Mouse (Mus musculus): ENCODE results near the gene Olfr820.
"Not testable (repeated sequence)": the region's sequence is repeated elsewhere in the genome, so short reads cannot be mapped to it uniquely, and the experiment has no call there.

Gene Olfr820

DNA sequence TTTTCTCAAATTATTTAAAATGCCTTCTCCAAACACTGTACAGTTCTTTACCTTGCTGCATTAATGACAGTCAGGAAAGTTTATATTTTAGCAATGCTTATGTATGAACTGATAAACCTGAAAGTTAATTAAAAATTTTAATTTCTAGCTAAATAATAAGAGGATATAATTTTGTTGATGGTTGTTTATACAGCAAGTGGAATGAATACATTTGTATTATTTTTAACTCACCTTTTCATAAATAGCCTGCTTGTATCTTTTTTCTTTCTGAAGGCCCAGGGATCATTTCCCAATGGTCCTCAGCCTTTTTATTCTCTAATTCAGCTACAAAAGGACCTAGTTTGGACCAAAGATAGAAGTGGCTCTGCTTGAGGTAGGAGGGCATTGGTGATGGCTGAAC, at the start of gene Olfr820:
Gene Olfr820 (plus strand): TSS at position 301 of the 400 bp plus-strand sequence.
- no peak for DNase-seq (ENCODE audit: low read depth, low spot score)

DNA sequence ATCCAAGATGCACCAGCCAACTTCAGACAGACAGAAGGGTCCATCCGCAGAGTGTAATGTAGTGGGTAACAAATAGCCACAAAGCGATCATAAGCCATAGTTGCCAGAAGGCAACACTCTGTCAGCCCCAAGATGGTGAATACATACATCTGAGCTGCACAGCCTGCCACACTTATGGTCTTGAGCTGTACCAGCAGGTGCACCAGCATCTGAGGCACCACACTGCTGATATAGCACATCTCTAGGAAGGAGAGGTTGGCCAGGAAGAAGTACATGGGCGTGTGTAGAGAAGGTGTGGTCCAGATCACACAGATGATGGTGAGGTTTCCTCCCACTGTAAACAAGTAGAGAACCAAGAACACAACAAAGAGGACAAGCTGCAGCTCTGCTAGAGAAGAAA, 46.2 kb upstream of the Olfr820 start:
- DNase-seq (ENCODE audit: low read depth, low spot score): not testable (repeated sequence)

DNA sequence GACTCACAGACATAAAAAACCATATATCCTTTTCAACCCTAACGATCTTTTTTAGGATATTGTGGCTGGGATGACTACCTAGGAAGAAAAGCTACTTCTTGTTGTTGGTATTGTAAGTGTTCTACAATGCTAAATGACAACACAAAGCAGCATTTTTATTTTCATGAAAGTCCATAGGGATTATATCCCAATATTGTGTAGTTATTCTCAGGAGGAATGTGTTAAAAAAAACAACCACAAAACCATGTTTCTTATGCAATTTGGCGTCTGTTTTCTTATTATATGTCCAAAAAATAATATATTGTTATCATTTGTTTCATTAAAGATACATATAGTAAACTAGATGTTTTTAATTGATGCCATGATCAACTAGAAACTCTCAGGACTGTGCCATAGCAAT, 45.3 kb upstream of the Olfr820 start, which contains the start of gene Olfr819:
Gene Olfr819 (minus strand): TSS at position 101 of the 400 bp plus-strand sequence.
- DNase-seq (ENCODE audit: low read depth, low spot score): not testable (repeated sequence)

DNA sequence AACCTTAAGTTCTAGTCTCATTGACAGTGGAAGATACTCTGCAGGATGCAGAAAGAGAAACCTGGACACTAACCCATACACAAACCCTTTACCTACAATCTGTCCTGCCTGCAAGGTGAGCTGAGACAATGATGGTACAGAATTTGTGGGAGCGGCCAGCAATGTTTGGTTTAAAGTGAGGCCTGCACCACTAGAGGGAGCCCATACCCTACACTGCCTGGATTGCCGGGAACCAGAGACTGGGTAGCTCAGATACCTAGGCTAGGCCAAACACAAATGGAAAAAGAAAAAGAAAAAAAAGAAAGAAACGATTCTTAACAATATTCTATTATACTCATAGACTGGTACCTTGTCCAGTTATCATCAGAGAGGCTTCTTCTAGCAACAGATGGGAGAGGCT, 39.4 kb upstream of the Olfr820 start:
- not testable (repeated sequence) for DNase-seq (ENCODE audit: low read depth, low spot score)

DNA sequence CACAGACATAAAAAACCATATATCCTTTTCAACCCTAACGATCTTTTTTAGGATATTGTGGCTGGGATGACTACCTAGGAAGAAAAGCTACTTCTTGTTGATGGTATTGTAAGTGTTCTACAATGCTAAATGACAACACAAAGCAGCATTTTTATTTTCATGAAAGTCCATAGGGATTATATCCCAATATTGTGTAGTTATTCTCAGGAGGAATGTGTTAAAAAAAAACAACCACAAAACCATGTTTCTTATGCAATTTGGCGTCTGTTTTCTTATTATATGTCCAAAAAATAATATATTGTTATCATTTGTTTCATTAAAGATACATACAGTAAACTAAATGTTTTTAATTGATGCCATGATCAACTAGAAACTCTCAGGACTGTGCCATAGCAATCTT, 36.4 kb upstream of the Olfr820 start, which contains the start of gene Olfr247:
Gene Olfr247 (minus strand): TSS at position 101 of the 400 bp plus-strand sequence.
- not testable (repeated sequence) for DNase-seq (ENCODE audit: low read depth, low spot score)

DNA sequence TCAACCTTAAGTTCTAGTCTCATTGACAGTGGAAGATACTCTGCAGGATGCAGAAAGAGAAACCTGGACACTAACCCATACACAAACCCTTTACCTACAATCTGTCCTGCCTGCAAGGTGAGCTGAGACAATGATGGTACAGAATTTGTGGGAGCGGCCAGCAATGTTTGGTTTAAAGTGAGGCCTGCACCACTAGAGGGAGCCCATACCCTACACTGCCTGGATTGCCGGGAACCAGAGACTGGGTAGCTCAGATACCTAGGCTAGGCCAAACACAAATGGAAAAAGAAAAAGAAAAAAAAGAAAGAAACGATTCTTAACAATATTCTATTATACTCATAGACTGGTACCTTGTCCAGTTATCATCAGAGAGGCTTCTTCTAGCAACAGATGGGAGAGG, 30.6 kb upstream of the Olfr820 start:
- DNase-seq (ENCODE audit: low read depth, low spot score): not testable (repeated sequence)

DNA sequence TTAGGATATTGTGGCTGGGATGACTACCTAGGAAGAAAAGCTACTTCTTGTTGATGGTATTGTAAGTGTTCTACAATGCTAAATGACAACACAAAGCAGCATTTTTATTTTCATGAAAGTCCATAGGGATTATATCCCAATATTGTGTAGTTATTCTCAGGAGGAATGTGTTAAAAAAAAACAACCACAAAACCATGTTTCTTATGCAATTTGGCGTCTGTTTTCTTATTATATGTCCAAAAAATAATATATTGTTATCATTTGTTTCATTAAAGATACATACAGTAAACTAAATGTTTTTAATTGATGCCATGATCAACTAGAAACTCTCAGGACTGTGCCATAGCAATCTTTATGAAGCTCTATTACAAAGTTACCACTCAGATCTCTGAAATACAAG, 27.5 kb upstream of the Olfr820 start, which contains the start of gene Gm10310:
Gene Gm10310 (minus strand): TSS at position 101 of the 400 bp plus-strand sequence.
- not testable (repeated sequence) for DNase-seq (ENCODE audit: low read depth, low spot score)

DNA sequence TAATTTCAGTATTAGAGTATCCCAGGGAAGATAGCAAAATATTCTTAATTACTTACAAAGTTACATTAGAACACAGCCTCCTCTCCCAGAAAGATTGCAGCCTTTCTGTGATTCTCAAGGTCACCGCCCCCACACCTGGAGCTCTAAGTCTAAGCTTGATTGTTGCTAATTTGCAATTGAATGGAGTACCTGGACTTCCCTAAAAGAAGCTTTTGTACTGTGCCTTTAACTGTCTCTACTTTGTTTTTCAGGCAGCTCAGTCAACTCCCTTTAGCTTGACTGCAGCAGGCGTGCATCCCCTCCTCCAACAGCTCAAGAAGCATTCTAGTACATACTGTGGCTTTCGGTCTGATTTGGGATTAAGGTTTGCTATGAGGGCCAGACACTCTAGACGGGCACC, 8.3 kb upstream of the Olfr820 start:
- DNase-seq (ENCODE audit: low read depth, low spot score): not testable (repeated sequence)

DNA sequence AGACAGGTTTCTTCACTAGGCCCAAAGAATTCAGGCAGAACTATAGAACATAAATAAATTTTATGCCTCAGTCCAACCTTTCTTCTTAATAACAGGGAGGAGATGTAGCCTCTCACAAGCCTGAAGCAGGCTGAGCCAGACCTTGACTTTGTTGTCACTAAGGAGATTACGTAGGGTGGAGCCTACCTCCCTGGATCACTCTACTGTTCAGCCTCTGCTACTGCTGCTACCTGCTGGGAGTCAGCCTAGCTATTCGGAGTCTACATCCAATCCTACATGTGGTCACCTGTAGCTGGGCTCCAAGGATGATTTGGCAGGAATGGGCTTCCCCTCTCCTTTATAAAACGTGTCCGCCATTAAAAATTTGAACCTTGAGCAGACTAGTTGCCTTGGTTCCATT, 7.1 kb upstream of the Olfr820 start:
- DNase-seq (ENCODE audit: low read depth, low spot score): not testable (repeated sequence)

DNA sequence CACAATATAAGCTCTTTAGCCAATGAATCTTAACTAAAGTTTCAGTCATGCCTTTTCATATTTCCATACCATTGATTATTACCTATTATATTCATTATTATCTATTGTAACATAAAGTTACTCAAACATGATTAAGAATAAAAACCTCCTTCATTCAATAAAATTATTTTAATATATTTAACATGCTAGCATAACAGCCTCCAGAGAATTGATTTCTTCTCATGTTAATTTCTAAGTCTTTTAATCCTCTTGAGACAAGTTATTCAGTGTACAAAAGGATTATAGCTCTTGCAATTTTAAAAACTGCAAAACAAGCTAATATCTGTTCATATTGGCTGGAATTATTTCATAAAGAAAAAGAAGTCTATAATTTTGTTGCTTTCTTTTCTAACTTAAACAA, 17.6 kb downstream of the Olfr820 start, which contains the start of gene Olfr821:
Gene Olfr821 (plus strand): TSS at position 301 of the 400 bp plus-strand sequence.
- no peak for DNase-seq (ENCODE audit: low read depth, low spot score)

GRCm38 (mm10) chr10:130037096-130037495, 24.7 kb downstream of the Olfr820 start:
- no peak for DNase-seq (ENCODE audit: low read depth, low spot score)

Data from telencephalon, adult 2 months (tissue).